Mouse (Mus musculus) yolk sac, embryonic 10.5 days (tissue): Measurements from ENCODE around the gene Cyth1.

Experiments
- DNase-seq: peaks from one replicate; pipeline ENCODE4 v3.0.0-alpha.2; 2017; ENCODE audit warnings: low spot score

Gene Cyth1

GRCm38 (mm10) chr11:118150115-118150701 lies 98.2 kb downstream of the Cyth1 start:
- peak; percentile 56 for DNase-seq

- peak; percentile 20 for DNase-seq
These were observed 100.3 kb downstream of the Cyth1 start for GRCm38 (mm10) chr11:118147877-118148637.

- no peak for DNase-seq
These were observed 101.9 kb downstream of the Cyth1 start for GRCm38 (mm10) chr11:118146446-118146845.

GRCm38 (mm10) chr11:118145771-118146351 lies 102.5 kb downstream of the Cyth1 start:
- DNase-seq = no peak

GRCm38 (mm10) chr11:118145092-118145491 lies 103.3 kb downstream of the Cyth1 start:
- no peak for DNase-seq

- no peak for DNase-seq
These were observed 104.7 kb downstream of the Cyth1 start for GRCm38 (mm10) chr11:118143731-118144130.

GRCm38 (mm10) chr11:118142547-118143165 lies 105.7 kb downstream of the Cyth1 start:
- no peak for DNase-seq

GRCm38 (mm10) chr11:118140771-118141565 lies 107.4 kb downstream of the Cyth1 start:
- DNase-seq = no peak

- DNase-seq = no peak
These were observed 110.0 kb downstream of the Cyth1 start for GRCm38 (mm10) chr11:118138347-118138746.

- DNase-seq = no peak
These were observed 112.2 kb downstream of the Cyth1 start for GRCm38 (mm10) chr11:118136172-118136632.

GRCm38 (mm10) chr11:118135271-118135670 lies 113.1 kb downstream of the Cyth1 start:
- DNase-seq = no peak

- DNase-seq = peak; percentile 59
These were observed 114.6 kb downstream of the Cyth1 start for GRCm38 (mm10) chr11:118133752-118134169.

- DNase-seq = no peak
These were observed 115.2 kb downstream of the Cyth1 start for GRCm38 (mm10) chr11:118133133-118133751.

- no peak for DNase-seq
These were observed 116.3 kb downstream of the Cyth1 start for GRCm38 (mm10) chr11:118132136-118132535.

- DNase-seq = no peak
These were observed 117.9 kb downstream of the Cyth1 start, which contains the start of gene Dnah17 for GRCm38 (mm10) chr11:118130534-118130933. Gene Dnah17 (minus strand): TSS chr11:118130634.

GRCm38 (mm10) chr11:118129812-118130211 lies 118.6 kb downstream of the Cyth1 start:
- DNase-seq = no peak

- no peak for DNase-seq
These were observed 126.8 kb downstream of the Cyth1 start for GRCm38 (mm10) chr11:118121592-118121991.

- no peak for DNase-seq
These were observed 129.6 kb downstream of the Cyth1 start for GRCm38 (mm10) chr11:118118777-118119176.

- no peak for DNase-seq
These were observed 133.7 kb downstream of the Cyth1 start for GRCm38 (mm10) chr11:118114581-118115110.

- DNase-seq = no peak
These were observed 134.7 kb downstream of the Cyth1 start for GRCm38 (mm10) chr11:118113516-118114205.
